Mouse (Mus musculus): Measurements from ENCODE around the gene Eif4g1. TPM values are rescaled to one million over a fixed set of nuclear protein-coding genes. Genes with fewer than 3 reads are reported as not detected.

Gene Eif4g1
- polyA plus RNA-seq, 1 experiment, result 618 TPM

- H3K27me3 ChIP-seq (ENCODE audit: control insufficient read depth, insufficient read depth, low read length), result no peaks in the 10 kb centered on the region
- 0 out of 2 replicates have a peak, but pooled peaks cover 2% of the 10 kb centered on the region for H3K4me1 ChIP-seq (replicated peaks; ENCODE audit: control insufficient read depth, insufficient read depth, low read length)
- H3K27ac ChIP-seq (ENCODE audit: control insufficient read depth, insufficient read depth, low read length), result no peak overlapping the region
- DNase-seq, result peak; percentile 45
- no peak overlapping the region for H3K4me3 ChIP-seq (ENCODE audit: control insufficient read depth, insufficient read depth, low read length)
- WGBS, result 50% methylated on average over 8 of the region's 8 CpGs
- TF ChIP-seq POLR2A (IDR thresholded peaks at IDR 0.05; ENCODE audit: control insufficient read depth, extremely low read depth, insufficient read depth, low read length, poor library complexity), result no peak
- peak; percentile 72; the same call in 1 of the 2 replicates for TF ChIP-seq CTCF (IDR thresholded peaks at IDR 0.05; ENCODE audit: borderline replicate concordance, control insufficient read depth, extremely low read depth, insufficient read depth, low read length, poor library complexity)
- no peaks in the 10 kb centered on the region for H3K36me3 ChIP-seq (ENCODE audit: control insufficient read depth, insufficient read depth, low read length)
Observed at GRCm38 (mm10) chr16:20702522-20702893, 34.4 kb downstream of the Eif4g1 start.

DNA sequence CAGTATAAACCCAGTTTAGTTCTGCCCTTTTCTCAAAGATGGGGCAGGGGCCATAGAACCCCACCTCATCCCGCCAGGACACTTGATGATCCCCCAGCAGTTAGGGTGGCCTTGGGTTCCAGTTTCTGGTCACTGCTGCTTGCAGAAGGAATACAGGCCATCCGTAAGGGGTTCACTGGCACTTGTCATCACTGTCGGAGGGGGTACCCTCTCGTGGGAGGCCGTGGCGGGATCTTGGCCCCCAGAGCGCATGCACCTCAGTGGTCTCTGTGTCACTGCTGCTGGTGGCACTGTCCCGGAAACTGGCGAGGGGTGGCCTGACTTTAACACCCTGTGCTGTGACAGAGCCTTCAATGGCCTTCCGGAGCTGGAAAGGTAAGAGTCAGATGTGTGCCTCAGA, 35.0 kb downstream of the Eif4g1 start:
- no peak for DNase-seq
- no peak for TF ChIP-seq CTCF (IDR thresholded peaks at IDR 0.05; ENCODE audit: borderline replicate concordance, control insufficient read depth, extremely low read depth, insufficient read depth, low read length, poor library complexity)
- no peak for TF ChIP-seq POLR2A (IDR thresholded peaks at IDR 0.05; ENCODE audit: control insufficient read depth, extremely low read depth, insufficient read depth, low read length, poor library complexity)
- WGBS, result 93% methylated on average over 10 of the region's 10 CpGs
- Histone ChIP-seq H3K27me3 (ENCODE audit: control insufficient read depth, insufficient read depth, low read length) (no peaks in the 10 kb centered on the region), H3K4me1 (replicated peaks; ENCODE audit: control insufficient read depth, insufficient read depth, low read length) (0 out of 2 replicates have a peak, but pooled peaks cover 2% of the 10 kb centered on the region), H3K4me3 (ENCODE audit: control insufficient read depth, insufficient read depth, low read length) (no peak overlapping the region), H3K27ac (ENCODE audit: control insufficient read depth, insufficient read depth, low read length) (no peak overlapping the region), H3K36me3 (ENCODE audit: control insufficient read depth, insufficient read depth, low read length) (no peaks in the 10 kb centered on the region)

DNA sequence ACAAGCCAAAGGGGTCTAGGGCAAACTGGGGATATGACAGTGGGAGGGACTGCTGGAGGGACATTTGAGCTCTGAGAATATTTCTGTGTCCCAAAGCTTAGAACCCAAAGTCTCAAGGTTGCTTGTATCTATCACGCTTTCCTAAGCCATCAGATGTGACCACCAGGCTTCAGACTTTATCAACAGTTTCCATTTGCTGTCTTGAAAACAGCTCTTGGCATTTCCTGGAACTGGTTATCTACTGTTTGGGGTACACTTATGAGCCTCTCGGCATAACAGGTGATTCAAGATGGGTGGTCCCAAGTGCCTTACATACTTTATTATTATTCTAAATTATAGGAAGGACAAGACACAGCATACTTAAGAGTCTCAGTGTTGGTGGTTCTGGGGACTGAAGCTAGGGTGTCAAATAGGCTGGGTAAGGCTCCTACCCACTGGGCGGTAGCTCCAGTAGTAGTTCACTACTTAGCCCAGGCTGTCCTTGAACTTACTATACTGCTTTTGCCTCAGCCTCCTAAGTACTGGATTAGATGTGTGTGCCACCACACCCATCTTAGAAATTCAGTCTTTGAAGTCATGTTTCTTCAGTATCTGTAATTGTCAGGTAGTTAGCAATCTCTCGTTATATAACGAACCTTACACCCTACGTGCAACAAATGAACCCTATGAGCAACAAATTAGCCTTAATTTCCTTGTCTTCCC, 35.7 kb downstream of the Eif4g1 start:
- H3K27me3 ChIP-seq (ENCODE audit: control insufficient read depth, insufficient read depth, low read length), result no peaks in the 10 kb centered on the region
- no peak for DNase-seq
- TF ChIP-seq POLR2A (IDR thresholded peaks at IDR 0.05; ENCODE audit: control insufficient read depth, extremely low read depth, insufficient read depth, low read length, poor library complexity) (no peak), CTCF (IDR thresholded peaks at IDR 0.05; ENCODE audit: borderline replicate concordance, control insufficient read depth, extremely low read depth, insufficient read depth, low read length, poor library complexity) (no peak)
- no peak overlapping the region for H3K27ac ChIP-seq (ENCODE audit: control insufficient read depth, insufficient read depth, low read length)
- no peaks in the 10 kb centered on the region for H3K36me3 ChIP-seq (ENCODE audit: control insufficient read depth, insufficient read depth, low read length)
- 90% methylated on average over 6 of the region's 6 CpGs for WGBS
- H3K4me3 ChIP-seq (ENCODE audit: control insufficient read depth, insufficient read depth, low read length), result no peak overlapping the region
- H3K4me1 ChIP-seq (replicated peaks; ENCODE audit: control insufficient read depth, insufficient read depth, low read length), result 0 out of 2 replicates have a peak, but pooled peaks cover 2% of the 10 kb centered on the region

DNA sequence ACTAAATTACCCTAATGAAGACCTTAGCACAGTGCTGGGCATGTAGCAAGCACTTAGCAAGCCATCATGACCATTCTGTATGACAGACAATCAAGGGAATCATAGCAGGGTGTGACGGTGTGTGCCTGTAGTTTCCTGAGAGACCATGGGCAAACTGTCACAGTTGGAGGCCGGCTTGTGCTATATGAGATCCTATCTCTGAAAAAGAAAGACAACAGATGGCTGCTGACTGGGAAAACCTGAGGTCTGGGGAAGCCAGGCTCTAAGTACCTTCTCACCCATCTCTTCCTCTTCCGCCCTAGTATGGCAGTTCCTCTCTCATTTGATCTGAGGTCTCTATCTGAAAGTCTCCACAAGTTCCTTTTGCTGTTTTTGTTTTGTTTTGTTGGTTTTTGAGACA, 37.7 kb downstream of the Eif4g1 start:
- Histone ChIP-seq H3K4me1 (replicated peaks; ENCODE audit: control insufficient read depth, insufficient read depth, low read length) (0 out of 2 replicates have a peak, but pooled peaks cover 2% of the 10 kb centered on the region), H3K36me3 (ENCODE audit: control insufficient read depth, insufficient read depth, low read length) (no peaks in the 10 kb centered on the region), H3K4me3 (ENCODE audit: control insufficient read depth, insufficient read depth, low read length) (no peak overlapping the region), H3K27ac (ENCODE audit: control insufficient read depth, insufficient read depth, low read length) (no peak overlapping the region), H3K27me3 (ENCODE audit: control insufficient read depth, insufficient read depth, low read length) (no peaks in the 10 kb centered on the region)
- no peak for DNase-seq
- TF ChIP-seq POLR2A (IDR thresholded peaks at IDR 0.05; ENCODE audit: control insufficient read depth, extremely low read depth, insufficient read depth, low read length, poor library complexity), result no peak
- 36% methylated on average over 3 of the region's 3 CpGs for WGBS

GRCm38 (mm10) chr16:20706407-20707055, 38.4 kb downstream of the Eif4g1 start:
- H3K36me3 ChIP-seq (ENCODE audit: control insufficient read depth, insufficient read depth, low read length), result no peaks in the 10 kb centered on the region
- no peak for DNase-seq

GRCm38 (mm10) chr16:20708220-20708938, 40.3 kb downstream of the Eif4g1 start:
- Histone ChIP-seq H3K4me1 (replicated peaks; ENCODE audit: control insufficient read depth, insufficient read depth, low read length) (0 out of 2 replicates have a peak, but pooled peaks cover 2% of the 10 kb centered on the region), H3K27me3 (ENCODE audit: control insufficient read depth, insufficient read depth, low read length) (no peaks in the 10 kb centered on the region), H3K4me3 (ENCODE audit: control insufficient read depth, insufficient read depth, low read length) (no peak overlapping the region), H3K27ac (ENCODE audit: control insufficient read depth, insufficient read depth, low read length) (no peak overlapping the region), H3K36me3 (ENCODE audit: control insufficient read depth, insufficient read depth, low read length) (no peaks in the 10 kb centered on the region)
- TF ChIP-seq CTCF (IDR thresholded peaks at IDR 0.05; ENCODE audit: borderline replicate concordance, control insufficient read depth, extremely low read depth, insufficient read depth, low read length, poor library complexity) (no peak), POLR2A (IDR thresholded peaks at IDR 0.05; ENCODE audit: control insufficient read depth, extremely low read depth, insufficient read depth, low read length, poor library complexity) (no peak)
- no peak for DNase-seq
- 97% methylated on average over 21 of the region's 21 CpGs for WGBS

More at GRCm38 (mm10) chr16:20706407-20707055, 38.4 kb downstream of the Eif4g1 start:
- H3K4me1 ChIP-seq (replicated peaks; ENCODE audit: control insufficient read depth, insufficient read depth, low read length), result 0 out of 2 replicates have a peak, but pooled peaks cover 2% of the 10 kb centered on the region
- H3K27me3 ChIP-seq (ENCODE audit: control insufficient read depth, insufficient read depth, low read length), result no peaks in the 10 kb centered on the region
- no peak for TF ChIP-seq POLR2A (IDR thresholded peaks at IDR 0.05; ENCODE audit: control insufficient read depth, extremely low read depth, insufficient read depth, low read length, poor library complexity)
- TF ChIP-seq CTCF (IDR thresholded peaks at IDR 0.05; ENCODE audit: borderline replicate concordance, control insufficient read depth, extremely low read depth, insufficient read depth, low read length, poor library complexity), result no peak
- no peak overlapping the region for H3K4me3 ChIP-seq (ENCODE audit: control insufficient read depth, insufficient read depth, low read length)
- H3K27ac ChIP-seq (ENCODE audit: control insufficient read depth, insufficient read depth, low read length), result no peak overlapping the region
- WGBS, result 96% methylated on average over 2 of the region's 2 CpGs

Data from thymus, adult 2 months (tissue).